Mouse (Mus musculus) kidney, embryonic 15.5 days (tissue): ENCODE measurements around the gene Cln6. TPM values are rescaled to one million over a fixed set of nuclear protein-coding genes. Genes with fewer than 3 reads are reported as not detected.
"Not testable (repeated sequence)": the region's sequence is repeated elsewhere in the genome, so short reads cannot be mapped to it uniquely, and the experiment has no call there.

Source experiments
- ATAC-seq: fragments of 200-750 bp; cut with Nextera tagmentation; replicated peaks from 2 replicates; pipeline ENCODE4 v1.8.0; 2017; ENCODE audit warnings: moderate TSS enrichment; ENCODE audit not compliant: low FRiP score
- H3K27ac ChIP-seq: fragments of 300-500 bp; sonication (generic); 2 replicates; pipeline ENCODE4 v1.5.1; 2015; ENCODE audit warnings: mild to moderate bottlenecking, inconsistent platforms
- H3K27me3 ChIP-seq: fragments of 300-500 bp; sonication (generic); 2 replicates; pipeline ENCODE4 v1.6.1; 2015; ENCODE audit warnings: inconsistent platforms
- H3K36me3 ChIP-seq: fragments of 300-500 bp; sonication (generic); 2 replicates; pipeline ENCODE4 v1.6.1; 2015; ENCODE audit warnings: inconsistent platforms
- H3K4me1 ChIP-seq: fragments of 300-500 bp; sonication (generic); 2 replicates; pipeline ENCODE4 v1.6.1; 2015; ENCODE audit warnings: inconsistent platforms
- H3K4me2 ChIP-seq: fragments of 300-500 bp; sonication (generic); 2 replicates; pipeline ENCODE4 v1.6.1; 2015; ENCODE audit warnings: moderate library complexity, mild to moderate bottlenecking, inconsistent platforms
- H3K4me3 ChIP-seq: fragments of 300-500 bp; sonication (generic); replicated peaks from 2 replicates; pipeline ENCODE4 v1.5.1; 2015; ENCODE audit warnings: mild to moderate bottlenecking, inconsistent platforms
- H3K9ac ChIP-seq: fragments of 300-500 bp; sonication (generic); 2 replicates; pipeline ENCODE4 v1.6.1; 2015; ENCODE audit warnings: mild to moderate bottlenecking, inconsistent platforms
- H3K9me3 ChIP-seq: fragments of 300-500 bp; sonication (generic); replicated peaks from 2 replicates; pipeline ENCODE4 v1.6.1; 2016; ENCODE audit warnings: inconsistent platforms
- WGBS: fragments of 180-500 bp; shearing (Covaris S2); methylation state at CpG from one replicate; pipeline ENCODE4 v1.1.7; 2015; ENCODE audit warnings: mixed read lengths; 5-methylcytosine and 5-hydroxymethylcytosine counted together
- polyA plus RNA-seq: library from polyadenylated mRNA; unstranded; fragments of >200 nt; fragmentation: Nextera tagmentation; extraction: Ambion mirVana; gene quantifications from 2 replicates; pipeline ENCODE4 v1.2.1, GENCODE M21; 2015

Cln6 gene
- polyA plus RNA-seq, 1 experiment from 2014 or later, result 27.1 TPM

GRCm38 (mm10) chr9:62858266-62859019 lies 19.9 kb downstream of the Cln6 start:
- Histone ChIP-seq H3K9ac (peak overlapping the region; percentile 32; the same call in 1 of the 2 replicates), H3K9me3 (no peaks in the 10 kb centered on the region), H3K36me3 (no peaks in the 10 kb centered on the region), H3K27me3 (no peaks in the 10 kb centered on the region), H3K27ac (peak overlapping the region; percentile 94), H3K4me2 (peak overlapping the region; percentile 52), H3K4me3 (peak overlapping the region; percentile 33), H3K4me1 (peaks cover 62% of the 10 kb centered on the region)
- peak; percentile 56 for ATAC-seq
- WGBS, result 24% methylated on average over 8 of the region's 8 CpGs

GRCm38 (mm10) chr9:62860102-62860501 lies 21.5 kb downstream of the Cln6 start:
- 0 out of 2 replicates have a peak, but pooled peaks have one; percentile 20 for ATAC-seq
- H3K36me3 ChIP-seq, H3K9ac ChIP-seq, H3K4me3 ChIP-seq, H3K27ac ChIP-seq, H3K27me3 ChIP-seq, H3K9me3 ChIP-seq: not testable (repeated sequence)
- Histone ChIP-seq H3K4me2 (peak overlapping the region; percentile 52), H3K4me1 (peaks cover 48% of the 10 kb centered on the region)
- WGBS, result 51% methylated on average over 7 of the region's 7 CpGs

- 74% methylated on average over 4 of the region's 4 CpGs for WGBS
- H3K9me3 ChIP-seq, result no peaks in the 10 kb centered on the region
- no peak for ATAC-seq
These were observed 22.3 kb downstream of the Cln6 start for GRCm38 (mm10) chr9:62860866-62861265.

GRCm38 (mm10) chr9:62869236-62869635 lies 30.7 kb downstream of the Cln6 start:
- not testable (repeated sequence) for H3K4me1 ChIP-seq, H3K9ac ChIP-seq, ATAC-seq, H3K4me3 ChIP-seq, H3K4me2 ChIP-seq, H3K9me3 ChIP-seq, H3K27me3 ChIP-seq, H3K27ac ChIP-seq, H3K36me3 ChIP-seq
- WGBS, result 95% methylated on average over 4 of the region's 4 CpGs

More at GRCm38 (mm10) chr9:62860866-62861265, 22.3 kb downstream of the Cln6 start:
- no peak overlapping the region for H3K9ac ChIP-seq
- no peaks in the 10 kb centered on the region for H3K36me3 ChIP-seq
- peaks cover 48% of the 10 kb centered on the region for H3K4me1 ChIP-seq
- no peak overlapping the region for H3K27ac ChIP-seq
- H3K4me2 ChIP-seq, result no peak overlapping the region
- H3K27me3 ChIP-seq, result no peaks in the 10 kb centered on the region
- no peak overlapping the region for H3K4me3 ChIP-seq

- no peak for ATAC-seq
- no peaks in the 10 kb centered on the region for H3K9me3 ChIP-seq
- no peak overlapping the region for H3K4me3 ChIP-seq
- no peaks in the 10 kb centered on the region for H3K27me3 ChIP-seq
- H3K27ac ChIP-seq, result no peak overlapping the region
- no peaks in the 10 kb centered on the region for H3K36me3 ChIP-seq
- H3K4me1 ChIP-seq, result 0 out of 2 replicates have a peak, but pooled peaks cover 10% of the 10 kb centered on the region
- no peak overlapping the region for H3K9ac ChIP-seq
- H3K4me2 ChIP-seq, result no peak overlapping the region
These were observed 32.1 kb downstream of the Cln6 start for GRCm38 (mm10) chr9:62870728-62871127.

- no peak overlapping the region for H3K4me2 ChIP-seq
- H3K4me1 ChIP-seq, result 0 out of 2 replicates have a peak, but pooled peaks cover 10% of the 10 kb centered on the region
- no peaks in the 10 kb centered on the region for H3K9me3 ChIP-seq
- no peak overlapping the region for H3K4me3 ChIP-seq
- H3K27me3 ChIP-seq, result no peaks in the 10 kb centered on the region
- ATAC-seq, result no peak
- WGBS, result 76% methylated on average over 7 of the region's 7 CpGs
- peaks cover 22% of the 10 kb centered on the region for H3K36me3 ChIP-seq
- H3K27ac ChIP-seq, result no peak overlapping the region
- H3K9ac ChIP-seq, result no peak overlapping the region
These were observed 38.5 kb downstream of the Cln6 start for GRCm38 (mm10) chr9:62876966-62877616.

- no peak overlapping the region for H3K4me2 ChIP-seq
- H3K4me1 ChIP-seq, result 0 out of 2 replicates have a peak, but pooled peaks cover 10% of the 10 kb centered on the region
- no peak overlapping the region for H3K4me3 ChIP-seq
- no peak overlapping the region for H3K9ac ChIP-seq
- 80% methylated on average over 2 of the region's 2 CpGs for WGBS
- H3K27me3 ChIP-seq, result no peaks in the 10 kb centered on the region
- ATAC-seq, result no peak
- no peak overlapping the region for H3K27ac ChIP-seq
- H3K9me3 ChIP-seq, result no peaks in the 10 kb centered on the region
- peaks cover 28% of the 10 kb centered on the region for H3K36me3 ChIP-seq
These were observed 39.2 kb downstream of the Cln6 start for GRCm38 (mm10) chr9:62877825-62878224.

GRCm38 (mm10) chr9:62881871-62882270 lies 43.3 kb downstream of the Cln6 start:
- Histone ChIP-seq H3K4me2 (no peak overlapping the region), H3K9me3 (no peaks in the 10 kb centered on the region), H3K9ac (no peak overlapping the region), H3K4me3 (no peak overlapping the region), H3K27ac (no peak overlapping the region), H3K36me3 (peaks cover 64% of the 10 kb centered on the region), H3K27me3 (no peaks in the 10 kb centered on the region), H3K4me1 (0 out of 2 replicates have a peak, but pooled peaks cover 3% of the 10 kb centered on the region)
- 54% methylated on average over 12 of the region's 12 CpGs for WGBS
- ATAC-seq, result no peak

GRCm38 (mm10) chr9:62894486-62894885 lies 55.9 kb downstream of the Cln6 start:
- WGBS, result 86% methylated on average over 1 of the region's 1 CpGs
- Histone ChIP-seq H3K36me3 (peaks cover 66% of the 10 kb centered on the region), H3K4me1 (no peaks in the 10 kb centered on the region), H3K4me3 (no peak overlapping the region), H3K9me3 (no peaks in the 10 kb centered on the region), H3K27me3 (no peaks in the 10 kb centered on the region), H3K4me2 (no peak overlapping the region), H3K9ac (no peak overlapping the region), H3K27ac (no peak overlapping the region; the same call in 1 of the 2 replicates)
- no peak for ATAC-seq

Other genes with a start within 250 kb of the Cln6 start
- gene Itga11, start 161.0 kb upstream of the Cln6 start, polyA plus RNA-seq, result 1.2 and 1.4 TPM in 2 replicates
- 22.7 and 23.2 TPM in 2 replicates for gene Fem1b, start 26.9 kb upstream of the Cln6 start, polyA plus RNA-seq
- gene Calml4, start 19.3 kb downstream of the Cln6 start, polyA plus RNA-seq, result 102 and 107 TPM in 2 replicates
- 58.1 and 62.5 TPM in 2 replicates for gene Pias1, start 149.1 kb downstream of the Cln6 start, polyA plus RNA-seq